Mouse (Mus musculus) left cerebral cortex, adult 11 months (tissue): Measurements from ENCODE around the gene Zranb1.

Experiments used
- DNase-seq: peaks from one replicate; pipeline ENCODE4 v3.0.0; 2022; ENCODE audit warnings: low spot score

The Zranb1 gene

DNA sequence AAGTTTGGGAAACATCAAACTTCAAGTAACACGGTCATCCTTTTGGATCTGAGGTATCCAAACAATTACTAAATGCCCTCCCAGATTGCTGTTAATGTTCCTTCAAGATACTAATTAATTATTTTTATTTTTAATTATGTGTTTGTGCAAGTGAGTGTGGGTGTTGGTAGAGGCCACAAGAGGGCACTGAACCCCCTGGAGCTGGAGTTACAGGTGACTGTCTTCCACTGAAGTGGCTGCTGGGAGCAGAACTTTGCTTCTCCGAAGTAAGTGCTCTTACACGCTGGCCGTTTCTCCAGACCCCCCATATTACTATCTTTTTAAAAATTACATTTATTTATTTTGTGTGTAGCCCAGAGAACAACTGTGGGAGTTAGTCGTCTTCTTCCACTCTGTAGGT lies 887 bp upstream of the Zranb1 start:
- DNase-seq, result no peak

DNA sequence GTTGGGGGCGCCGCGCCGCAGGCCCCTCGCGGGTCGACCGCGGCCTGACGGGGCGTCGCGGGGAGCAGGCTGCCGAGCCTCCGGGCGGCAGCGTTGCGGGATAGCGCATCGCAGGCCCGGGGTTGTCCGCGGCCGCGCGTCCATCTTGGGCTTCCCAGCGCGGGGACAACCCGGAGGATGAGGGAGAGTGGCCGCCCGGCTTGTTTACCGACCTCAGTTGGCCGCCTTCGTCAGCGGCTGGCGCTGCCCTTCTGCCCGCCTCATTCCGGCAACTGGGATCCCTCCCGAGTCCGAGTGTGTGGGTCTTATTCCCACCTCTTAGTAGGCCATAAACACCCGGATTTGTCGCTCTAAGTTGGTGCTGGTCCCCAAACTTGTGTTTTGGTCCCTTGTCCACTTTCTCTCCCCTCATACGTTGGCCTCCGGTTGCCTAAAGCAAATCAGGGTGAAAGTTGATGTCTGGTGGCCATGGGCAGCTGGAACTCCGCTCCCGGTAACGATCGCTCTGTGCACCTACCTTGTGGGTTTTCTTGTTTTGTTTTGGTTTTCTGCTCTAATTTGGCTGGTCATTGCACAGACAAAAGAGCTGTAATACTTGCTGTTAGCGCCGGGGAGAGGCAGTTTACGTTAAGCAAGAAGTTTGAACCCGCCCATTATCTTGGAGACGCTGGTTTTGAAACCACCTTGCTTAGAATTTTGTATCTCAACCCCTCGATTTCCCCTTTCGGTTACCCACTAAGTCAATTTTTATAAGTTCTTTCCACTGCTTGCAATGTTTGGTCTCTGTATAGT lies 814 bp downstream of the Zranb1 start:
- no peak for DNase-seq

DNA sequence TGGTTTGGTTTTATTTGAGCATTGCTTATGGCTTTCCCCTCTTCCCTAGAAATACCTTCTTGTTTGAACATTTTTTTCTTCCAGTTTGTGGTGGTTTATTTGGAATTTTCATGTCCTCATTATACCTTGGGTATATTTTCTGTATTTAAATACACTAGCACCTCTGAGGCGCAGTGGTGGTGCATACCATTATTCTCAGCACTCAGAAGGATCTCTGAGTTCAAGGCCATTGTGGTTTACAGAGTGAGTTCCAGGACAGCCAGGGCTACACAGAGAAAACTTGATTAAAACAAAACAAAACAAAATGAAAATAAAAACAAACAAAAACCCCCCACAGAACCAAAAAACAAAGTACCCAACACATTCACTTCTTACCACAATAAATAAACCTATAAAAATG lies 2.4 kb downstream of the Zranb1 start:
- no peak for DNase-seq

DNA sequence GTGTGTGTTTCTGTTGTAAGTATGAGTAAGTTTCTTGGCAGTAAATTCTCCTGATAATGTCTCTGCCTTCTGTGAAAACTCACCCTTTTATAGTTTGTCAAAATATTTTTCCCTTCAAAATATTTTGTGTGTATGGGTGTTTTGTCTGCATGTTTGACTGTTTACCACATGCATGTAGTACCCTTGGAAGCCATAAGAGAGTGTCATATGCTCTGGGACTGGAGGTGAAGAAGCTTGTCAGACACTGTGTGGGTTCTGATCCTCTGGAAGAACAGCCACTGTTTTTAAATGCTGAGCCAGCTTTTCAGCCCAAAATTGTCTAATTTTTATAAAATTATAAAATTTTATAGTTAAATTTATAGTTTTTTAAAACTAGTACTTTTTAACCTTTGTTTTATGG lies 3.8 kb downstream of the Zranb1 start:
- no peak for DNase-seq

DNA sequence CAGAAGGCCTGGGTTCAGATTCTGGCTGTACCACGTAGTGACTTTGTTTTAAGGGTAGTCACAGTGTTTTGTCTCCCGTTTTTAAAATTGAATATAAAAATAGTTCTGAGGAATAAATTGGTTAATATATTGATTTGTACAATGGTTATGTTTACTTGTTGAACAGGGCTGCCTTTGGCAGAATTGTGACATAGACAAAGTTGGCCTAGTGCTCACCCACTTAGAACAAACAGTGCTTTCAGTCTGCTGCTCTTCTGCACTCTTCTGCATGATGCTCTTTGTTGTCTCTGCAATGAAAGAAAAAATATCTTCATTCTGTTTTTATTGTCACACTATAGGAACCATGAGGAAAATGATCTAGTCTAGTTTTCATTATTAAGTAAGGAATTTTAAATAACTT lies 8.2 kb downstream of the Zranb1 start:
- no peak for DNase-seq

DNA sequence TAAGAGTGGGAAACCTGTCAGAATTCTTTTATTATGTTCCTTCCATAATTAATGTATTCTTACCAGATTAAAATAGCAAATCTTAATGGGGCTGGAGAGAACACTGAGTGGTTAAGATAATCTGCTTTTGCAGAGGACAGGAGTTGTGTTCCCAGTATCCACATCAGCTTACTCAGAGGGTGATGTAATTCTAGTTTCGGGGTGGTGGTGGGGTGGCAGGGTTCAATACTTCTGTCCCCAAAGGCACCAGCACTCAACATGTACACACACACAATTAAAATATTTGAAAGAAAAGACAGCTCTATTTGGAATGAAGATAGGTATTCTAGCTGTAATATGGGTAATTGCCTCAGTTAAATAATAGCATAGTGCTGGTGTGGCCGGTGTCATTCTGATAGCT lies 9.6 kb downstream of the Zranb1 start:
- DNase-seq, result no peak

DNA sequence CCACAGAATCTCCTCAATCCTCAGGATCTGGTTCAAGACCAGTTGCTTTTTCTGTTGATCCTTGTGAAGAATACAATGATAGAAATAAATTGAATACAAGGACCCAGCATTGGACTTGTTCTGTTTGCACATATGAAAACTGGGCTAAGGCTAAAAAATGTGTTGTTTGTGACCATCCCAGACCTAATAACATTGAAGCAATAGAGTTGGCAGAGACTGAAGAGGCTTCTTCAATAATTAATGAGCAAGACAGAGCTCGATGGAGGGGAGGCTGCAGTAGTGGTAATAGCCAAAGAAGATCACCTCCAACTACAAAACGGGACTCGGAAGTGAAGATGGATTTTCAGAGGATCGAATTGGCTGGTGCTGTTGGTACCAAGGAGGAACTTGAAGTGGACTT lies 19.0 kb downstream of the Zranb1 start:
- no peak for DNase-seq

DNA sequence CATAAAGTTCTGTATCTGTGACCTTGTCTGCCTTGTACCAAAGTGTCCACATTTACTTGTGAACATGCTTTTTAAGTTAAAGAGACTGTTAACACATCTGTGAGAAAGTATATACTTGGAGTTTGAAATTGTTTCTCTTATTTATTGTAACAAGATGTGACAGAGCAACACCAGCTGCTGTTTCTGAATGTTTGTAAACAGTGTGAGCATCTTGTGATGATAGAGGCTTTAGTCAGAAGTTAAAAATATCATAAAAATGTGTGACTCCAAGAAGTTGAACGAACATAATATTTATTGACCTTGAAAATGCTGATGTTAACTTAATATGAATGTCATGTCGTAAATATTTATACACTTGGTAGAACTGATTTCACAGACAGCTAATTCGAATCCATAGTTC lies 19.7 kb downstream of the Zranb1 start:
- DNase-seq, result no peak

DNA sequence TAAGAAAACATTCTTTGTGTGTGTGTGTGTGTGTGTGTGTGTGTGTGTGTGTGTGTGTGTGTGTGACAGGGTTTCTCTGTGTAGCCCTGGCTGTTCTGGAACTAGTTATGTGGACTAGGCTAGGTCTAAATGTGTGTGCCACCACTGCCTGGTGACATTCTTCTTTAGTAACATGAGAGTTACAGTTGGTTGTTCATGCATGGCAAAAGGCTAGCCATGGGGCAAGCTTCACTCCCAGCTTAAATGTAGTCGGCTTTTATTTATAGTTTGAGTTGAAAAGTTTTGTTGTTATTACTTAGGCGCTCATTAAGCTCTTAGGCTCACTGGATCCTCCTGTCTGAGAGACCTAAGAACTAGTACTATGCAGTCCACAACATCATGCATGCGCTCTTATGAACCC lies 33.5 kb downstream of the Zranb1 start:
- no peak for DNase-seq

DNA sequence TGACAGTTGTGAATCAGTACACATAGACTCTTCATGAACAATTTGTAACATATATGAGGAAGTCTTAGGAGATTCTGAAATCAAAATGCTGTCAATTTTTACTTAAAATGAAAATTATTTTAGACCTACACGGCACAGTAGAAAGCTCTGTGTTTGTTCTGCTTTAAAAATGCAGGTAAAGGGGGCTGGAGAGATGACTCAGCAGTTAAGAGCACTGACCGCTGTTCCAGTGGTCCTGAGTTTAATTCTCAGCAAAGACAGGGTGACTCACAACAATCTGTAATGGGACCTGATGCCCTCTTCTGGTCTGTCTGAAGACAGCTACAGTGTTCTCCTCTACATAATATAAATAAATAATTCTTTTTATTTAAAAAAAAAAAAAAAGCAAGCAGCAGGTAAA lies 34.8 kb downstream of the Zranb1 start:
- DNase-seq, result no peak

DNA sequence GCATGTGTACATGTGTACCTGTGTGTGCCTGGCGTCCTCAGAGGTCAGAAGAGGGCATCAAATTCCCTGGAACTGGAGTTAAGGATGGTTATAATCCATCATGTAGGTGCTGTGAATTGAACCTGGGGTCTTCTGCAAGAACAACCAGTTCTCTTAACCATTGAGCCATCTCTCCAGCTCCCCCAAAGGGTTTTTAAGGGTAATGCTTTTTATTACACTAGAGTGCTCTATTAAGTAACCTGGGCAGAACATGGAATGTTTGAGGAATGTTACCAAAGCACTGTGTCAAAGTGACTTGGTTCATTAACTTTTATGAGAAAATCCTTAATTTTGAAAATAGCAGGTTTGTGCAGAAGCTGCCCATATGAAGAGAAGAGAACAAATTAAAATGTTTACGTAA lies 41.1 kb downstream of the Zranb1 start:
- no peak for DNase-seq

DNA sequence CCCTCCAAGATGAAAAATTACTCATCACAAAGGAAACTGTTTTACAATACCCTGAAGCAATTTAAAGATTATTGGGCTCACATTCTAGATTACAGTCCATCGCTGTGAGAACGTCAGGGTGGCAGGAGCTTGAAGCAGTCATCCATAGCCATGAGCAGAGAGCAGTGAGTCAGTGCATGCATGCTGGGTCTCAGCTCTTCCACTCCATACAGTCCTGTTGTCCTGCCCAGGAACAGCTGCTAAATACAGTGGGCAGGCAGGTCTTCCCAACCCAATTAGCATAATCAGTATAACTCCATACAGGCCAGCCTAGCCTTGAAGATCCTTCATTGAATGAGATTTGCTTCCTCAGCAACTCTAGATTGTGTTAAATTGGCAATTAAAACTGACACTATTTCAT lies 45.1 kb downstream of the Zranb1 start:
- no peak for DNase-seq

DNA sequence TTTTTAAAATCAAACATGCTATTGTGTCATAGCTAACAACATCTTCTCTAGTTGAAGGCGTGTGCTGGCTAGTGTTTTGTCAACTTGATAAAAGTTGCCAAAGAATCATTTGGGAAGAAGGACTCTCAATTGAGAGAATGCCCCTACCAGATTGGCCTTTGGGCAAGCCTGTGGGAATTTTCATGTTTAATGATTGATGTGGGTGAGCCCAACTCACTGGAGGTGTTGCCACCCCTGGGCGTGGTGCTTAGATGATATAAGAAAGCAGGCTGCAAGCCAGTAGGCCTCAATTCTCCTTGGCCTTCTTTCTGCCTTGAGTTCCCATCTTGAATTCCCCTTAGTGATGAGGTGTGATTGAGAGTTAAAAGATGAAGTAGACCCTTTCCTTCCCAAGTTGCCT lies 47.0 kb downstream of the Zranb1 start:
- DNase-seq, result no peak

DNA sequence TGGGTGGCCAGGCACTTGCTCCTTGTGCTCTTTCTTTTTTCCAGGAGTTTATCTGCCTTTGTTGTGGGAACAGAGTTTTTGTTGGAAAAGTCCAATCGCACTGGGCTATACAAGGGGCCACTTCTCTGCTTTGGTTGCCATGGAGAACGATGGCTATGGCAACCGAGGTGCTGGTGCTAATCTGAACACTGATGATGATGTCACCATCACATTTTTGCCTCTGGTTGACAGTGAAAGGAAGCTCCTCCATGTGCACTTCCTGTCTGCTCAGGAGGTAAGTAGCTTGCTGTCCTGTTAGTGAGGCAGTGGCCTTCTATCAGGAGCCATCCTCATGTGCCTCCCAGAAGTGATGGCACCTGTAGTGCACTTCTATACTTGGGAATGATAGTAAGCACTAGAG lies 51.7 kb downstream of the Zranb1 start:
- DNase-seq, result no peak

DNA sequence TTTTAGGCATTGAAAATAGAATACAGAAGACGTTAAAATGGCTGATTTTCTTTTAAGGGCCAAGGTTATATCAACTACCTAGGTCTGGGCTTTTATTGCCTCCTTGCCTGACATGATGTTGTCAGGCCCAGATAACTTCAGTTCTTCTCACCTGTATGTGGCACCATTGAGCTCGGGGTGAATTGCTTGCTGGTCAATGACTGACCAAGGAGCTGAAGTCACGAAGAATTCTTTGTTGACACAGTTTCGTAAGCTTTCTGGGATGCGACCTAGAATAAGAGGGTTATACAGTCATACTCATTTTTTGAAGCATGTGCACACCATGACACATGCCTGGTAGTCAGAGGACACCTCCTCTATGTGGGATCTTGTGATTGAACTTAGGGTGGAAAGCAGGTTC lies 58.9 kb downstream of the Zranb1 start:
- no peak for DNase-seq

DNA sequence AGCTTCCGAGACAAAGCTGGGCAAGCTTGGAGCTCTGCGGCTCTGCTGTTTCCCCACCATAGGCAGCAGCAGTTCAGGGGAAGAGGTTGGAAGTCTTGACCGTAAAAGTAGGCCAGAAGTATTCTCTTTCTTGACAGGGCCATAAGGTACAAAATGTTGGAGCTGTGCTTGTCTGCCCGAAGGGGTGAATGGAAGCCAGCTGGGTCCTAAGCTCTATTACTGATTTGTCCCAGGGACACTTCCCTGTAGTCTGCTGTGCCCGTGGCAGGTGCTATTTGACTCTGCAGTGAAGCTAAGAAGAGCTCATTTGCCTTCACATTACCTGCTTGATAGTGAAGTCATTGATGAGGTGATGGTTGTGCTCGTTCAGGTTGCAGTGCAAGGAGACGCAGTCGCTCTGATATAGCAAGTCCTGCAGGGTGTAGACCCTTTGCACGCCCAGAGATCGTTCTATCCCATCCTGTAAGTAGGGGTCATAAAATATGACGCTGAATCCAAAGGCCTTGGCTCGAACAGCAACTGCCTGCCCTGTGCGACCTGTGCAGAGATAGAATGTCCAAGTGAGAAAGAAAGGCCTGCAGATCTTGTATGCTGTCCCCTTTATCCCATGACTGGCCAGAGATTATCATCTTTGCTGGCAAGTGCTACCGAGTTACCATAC lies 60.4 kb downstream of the Zranb1 start:
- DNase-seq, result no peak

DNA sequence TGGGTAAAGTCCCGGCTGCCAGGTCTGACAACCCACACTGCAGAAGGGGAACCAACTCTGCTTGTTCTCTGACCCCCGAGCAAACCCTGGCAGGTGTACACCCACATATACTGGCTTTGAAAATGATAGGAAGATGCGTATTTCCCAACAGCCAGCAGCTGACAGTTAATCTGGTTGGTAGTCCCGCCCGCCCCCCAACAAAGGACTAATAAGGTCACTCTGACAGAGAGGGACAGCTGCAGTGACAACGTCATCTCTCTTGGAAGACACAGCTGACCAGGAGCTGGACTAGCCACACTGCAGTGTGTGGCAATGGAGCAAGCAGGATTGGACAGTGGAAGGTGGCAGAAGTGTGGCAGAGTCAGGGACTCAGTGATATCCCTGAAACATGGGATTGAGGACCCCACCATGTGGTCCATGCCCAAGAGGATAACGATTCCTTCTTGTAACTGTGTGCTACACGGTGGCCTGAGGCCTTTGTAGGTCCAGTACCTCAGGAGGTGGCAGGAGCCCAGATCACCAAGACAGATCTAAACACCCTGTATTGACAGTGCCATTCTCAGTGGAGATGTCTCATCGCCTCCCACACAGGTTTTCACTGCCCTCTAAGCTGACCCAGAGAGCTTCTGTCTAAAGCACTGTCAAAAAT lies 62.1 kb downstream of the Zranb1 start:
- no peak for DNase-seq

DNA sequence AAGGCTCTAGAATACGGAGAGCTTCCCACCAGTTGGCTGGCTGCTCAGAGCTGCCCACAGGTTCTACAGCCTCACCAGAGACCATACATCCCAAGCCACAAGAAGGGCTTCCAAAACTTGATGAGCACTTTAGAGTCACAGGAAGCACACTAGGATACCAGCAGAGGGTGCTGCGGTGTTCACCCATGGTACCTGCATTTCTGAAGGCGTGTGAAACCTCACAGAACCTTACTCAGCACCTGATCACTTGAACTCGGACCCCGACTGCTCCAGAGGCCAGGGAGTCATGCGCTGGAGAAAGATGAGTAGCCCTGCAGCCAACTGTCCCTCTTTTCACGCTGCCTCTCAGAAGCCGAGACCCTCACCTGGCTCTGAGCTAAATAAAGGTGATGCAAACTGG lies 63.2 kb downstream of the Zranb1 start:
- DNase-seq, result no peak

DNA sequence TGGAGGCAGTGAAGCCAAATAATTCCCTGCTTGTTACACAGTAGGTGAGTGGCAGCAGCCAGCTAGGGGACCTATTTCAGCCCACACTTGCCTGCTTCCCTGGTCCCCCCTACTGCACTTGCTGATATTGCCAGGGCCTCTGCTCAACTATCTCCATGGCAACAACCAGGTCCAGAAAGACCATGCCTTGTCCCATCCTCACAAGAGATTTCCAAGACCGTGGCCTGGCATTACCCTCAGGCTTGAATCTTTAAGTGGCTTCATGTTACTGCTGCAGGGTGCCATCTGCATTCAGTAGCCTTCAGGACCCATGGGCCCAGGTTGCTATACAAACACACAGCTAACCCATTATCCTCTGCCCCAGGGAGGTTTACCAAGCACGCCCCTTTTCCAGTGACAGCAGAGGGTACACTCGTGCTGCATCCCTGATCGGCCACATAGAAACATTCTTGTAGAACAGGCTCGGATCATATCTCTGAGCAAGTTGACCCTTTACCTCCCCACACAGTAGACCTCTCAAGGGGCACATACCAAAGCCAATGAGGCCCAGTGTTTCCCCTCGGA lies 63.8 kb downstream of the Zranb1 start:
- no peak for DNase-seq

DNA sequence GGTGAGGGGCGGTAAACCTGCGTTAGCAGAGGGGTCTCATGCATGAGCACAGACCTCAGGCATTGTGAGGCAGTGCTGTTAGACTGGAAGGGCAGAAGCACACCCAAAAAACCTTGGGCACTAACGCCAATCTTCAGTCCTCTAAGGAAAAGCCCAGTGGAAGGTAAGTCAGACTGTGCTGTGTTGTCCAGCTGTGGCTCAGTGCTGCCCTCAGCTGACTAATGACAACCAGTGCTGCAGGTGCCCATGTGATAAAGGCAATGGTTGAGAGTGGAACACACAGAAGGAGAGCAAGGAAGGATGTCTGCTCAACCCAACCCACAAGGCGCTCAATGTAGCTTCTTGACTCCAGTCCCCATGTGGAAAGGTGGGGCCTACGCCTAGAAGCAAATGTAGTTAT lies 65.4 kb downstream of the Zranb1 start:
- no peak for DNase-seq

DNA sequence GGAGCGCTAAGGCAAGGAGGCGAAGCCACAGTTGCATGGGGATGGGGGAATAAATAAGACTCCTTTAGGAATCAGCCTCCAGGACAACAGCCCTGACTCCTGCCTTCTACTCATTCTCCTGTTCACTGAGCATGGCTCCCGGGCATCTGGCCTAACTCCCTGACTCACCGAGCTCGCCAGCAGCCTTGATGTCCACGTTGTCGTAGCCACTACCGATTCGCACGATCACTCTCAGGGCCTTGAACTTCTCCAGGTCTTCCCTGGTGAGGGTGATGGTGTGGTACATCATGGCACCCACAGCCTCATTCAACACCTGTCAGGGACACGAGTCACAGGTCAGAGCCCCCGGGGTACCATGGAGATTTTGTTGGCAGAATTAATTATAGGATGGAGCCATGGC lies 67.7 kb downstream of the Zranb1 start:
- no peak for DNase-seq

DNA sequence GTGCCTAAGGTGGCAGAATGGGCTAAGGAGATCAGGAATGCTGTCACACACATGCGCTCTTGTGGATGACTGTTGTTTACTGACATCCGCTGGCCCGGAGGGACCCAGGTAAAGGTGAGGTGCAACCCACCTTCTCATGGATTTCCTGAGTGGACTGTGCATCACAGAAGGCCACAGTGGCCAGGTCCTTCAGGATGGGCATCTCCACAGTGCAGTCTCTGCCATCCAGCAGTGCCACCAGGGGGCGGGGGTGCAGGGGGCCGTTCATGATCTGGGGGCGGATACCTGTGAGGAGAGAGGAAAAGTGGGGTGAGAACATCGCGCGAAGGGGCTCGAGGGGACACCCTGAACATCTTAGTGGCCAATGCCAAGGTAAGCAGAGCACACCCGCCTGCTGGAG lies 68.1 kb downstream of the Zranb1 start:
- DNase-seq, result no peak

DNA sequence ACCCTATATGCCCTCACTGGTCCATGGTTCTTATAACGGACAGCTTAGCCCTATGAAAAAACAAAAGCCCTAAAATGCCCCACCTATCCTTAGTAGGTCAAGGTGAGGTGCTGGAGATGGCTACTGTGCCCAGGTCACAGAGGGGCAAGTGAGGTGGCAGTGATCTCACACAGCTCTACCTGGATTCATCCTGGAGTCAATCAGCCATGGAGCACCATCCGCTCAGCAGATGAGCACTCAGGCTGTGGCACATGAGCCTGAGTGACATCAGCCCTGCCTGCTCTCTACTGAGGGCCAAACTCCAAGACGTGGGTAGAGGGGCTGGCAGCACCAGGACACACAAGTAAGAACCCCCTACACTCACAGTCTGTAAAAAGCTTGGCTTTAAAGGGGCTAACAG lies 70.4 kb downstream of the Zranb1 start:
- DNase-seq, result no peak
